Mouse (Mus musculus) central nervous system, embryonic 11.5 days (tissue): ENCODE results near the gene Zfp771. TPM values are rescaled to one million over a fixed set of nuclear protein-coding genes. Genes with fewer than 3 reads are reported as not detected.

Experiments
- polyA plus RNA-seq: library from polyadenylated mRNA; depleted of rRNA; stranded (reverse); fragments of >200 nt; gene quantifications from 2 replicates; pipeline ENCODE4 v1.2.3, GENCODE M21; 2012; rRNA removed

The Zfp771 gene
- 66.0 and 76.1 TPM in 2 replicates for polyA plus RNA-seq

DNA sequence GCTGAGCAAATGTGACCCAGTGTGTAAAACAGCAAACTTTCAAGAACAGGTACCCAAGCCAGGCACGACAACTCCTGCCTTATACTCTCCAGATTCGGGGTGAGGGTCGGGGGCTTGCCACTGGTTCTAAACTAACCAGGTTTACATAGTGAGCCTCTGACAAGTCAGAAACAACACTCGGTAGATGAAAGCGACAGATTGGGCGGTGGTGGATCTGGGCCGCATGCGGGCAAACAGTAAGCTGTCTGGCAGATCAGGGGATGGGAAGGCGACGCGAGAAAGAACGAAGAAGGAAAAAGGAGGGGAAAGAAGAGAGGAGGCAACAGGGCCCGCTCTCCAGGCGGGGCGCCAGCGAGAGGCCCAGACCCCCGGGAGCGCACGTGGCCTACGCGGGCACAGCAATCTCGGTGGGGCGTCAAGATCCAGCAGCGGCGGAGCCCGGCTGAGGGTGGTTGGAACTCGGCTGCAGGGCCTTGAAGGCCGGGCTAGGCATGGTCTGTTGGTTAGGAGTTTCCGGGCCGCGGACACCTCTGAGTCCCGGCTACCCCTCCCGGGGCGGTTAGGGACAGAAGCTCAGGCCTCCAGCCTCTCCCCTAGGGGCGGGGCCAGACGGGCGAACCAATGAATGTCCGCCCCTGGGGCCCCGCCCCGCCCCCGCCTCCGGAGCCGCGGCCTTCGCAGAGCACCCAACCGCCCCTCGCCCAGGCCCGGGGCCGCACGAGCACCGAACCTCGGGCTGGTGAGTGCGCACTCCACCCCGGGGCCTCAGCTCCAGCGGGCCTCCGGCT, at the start of gene Zfp771:
Gene Zfp771, plus strand, starts transcription at position 405 of the 788 bp plus-strand sequence.

DNA sequence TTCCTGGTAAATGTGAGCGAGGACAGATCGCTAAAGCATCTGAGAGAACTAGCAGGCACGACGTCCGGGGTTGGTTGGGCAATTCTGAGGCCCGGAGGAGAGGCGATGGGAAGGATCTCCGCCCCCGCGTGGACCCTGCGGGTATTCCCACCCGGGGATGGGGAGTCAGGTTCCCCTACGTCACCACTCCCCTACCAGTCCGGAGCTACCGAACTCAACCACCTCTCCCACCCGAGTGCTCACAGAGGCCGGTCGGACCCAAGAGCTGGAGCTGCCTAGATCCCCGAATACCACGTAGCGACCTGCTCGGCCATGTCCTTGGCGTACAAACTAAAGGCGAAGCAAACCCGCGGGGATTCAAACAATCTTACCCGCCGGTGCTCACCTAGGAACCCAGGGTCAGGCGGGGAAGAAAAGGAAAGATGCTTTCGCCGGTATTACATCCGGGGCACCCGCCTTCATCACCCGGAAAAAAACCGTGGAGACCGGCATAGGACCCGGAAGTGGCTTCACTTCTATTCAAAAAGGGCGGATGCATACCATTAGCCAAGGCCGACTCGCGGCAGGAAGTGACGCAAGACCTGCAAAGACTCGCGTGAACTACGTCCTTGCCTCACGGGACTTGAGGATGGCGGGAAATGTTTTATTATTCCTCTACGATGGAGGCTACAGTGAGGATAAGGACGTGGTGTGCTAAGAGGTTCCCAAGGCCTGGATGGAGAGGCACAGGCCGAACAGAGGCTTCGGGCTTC, 48.4 kb upstream of the Zfp771 start, which contains the start of gene Cd2bp2:
Gene Cd2bp2, minus strand, starts transcription at position 507 of the 752 bp plus-strand sequence.

DNA sequence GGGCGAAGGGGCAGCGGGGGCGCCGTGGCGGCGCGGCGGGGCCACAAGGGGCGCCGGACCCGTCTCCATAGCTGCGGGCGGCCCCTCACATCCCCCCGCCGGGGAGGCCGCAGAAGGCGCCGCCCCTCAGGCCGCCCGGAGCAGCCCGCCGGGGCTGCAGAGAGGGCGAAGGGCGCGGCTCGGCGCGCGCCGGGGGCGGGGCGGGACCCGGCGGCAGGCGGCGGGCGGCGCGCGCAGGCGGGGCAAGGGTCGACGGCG, 35.9 kb upstream of the Zfp771 start, which contains the start of gene Tbc1d10b:
Gene Tbc1d10b, minus strand, starts transcription at position 174 of the 258 bp plus-strand sequence.

DNA sequence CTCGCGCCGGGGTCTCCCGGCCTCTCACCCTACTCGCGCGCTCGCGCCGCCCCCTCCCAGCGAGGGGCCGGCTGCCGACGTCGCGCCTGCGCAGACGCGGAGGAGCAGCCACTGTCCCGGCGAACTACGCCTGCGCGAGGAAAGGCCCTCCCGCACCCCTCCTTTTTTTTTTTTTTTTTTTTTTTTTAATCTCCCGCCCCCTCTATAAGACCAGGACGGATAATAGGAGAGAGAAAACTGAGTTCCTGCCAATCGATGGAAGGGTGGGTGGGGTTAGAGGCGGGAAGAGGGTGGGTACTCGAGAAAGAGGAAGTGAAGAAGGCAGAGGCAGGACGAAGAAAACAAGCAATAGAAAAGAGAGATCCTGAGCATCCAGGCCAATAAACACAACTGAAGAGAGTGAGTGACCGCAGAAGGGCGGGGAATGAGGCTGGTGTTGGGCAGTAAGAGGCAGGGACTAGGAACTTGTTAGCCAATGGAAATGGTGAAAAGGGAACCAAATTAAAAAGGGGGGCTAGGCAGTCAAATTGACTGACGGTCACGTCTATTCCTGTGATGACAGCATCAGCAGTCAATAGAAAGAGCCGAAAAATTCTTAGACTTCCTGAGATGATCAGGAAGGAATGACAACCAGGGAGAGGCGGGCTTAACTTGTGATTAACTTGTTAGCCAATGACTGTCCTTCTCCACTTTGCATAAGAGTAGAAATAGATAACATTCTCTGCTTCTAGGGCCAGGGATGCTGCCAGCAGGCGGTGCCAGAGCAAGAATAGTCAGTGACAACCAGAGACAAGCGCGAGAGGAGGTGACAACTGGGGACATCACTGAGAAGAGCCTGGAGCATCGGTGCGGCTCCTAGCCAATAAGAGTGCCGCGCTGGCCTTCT, 35.3 kb upstream of the Zfp771 start, which contains the start of gene Mylpf:
Gene Mylpf, plus strand, starts transcription at position 338 of the 886 bp plus-strand sequence.

GRCm38 (mm10) chr7:127232622-127233367, 11.3 kb upstream of the Zfp771 start, which contains the start of the genes Zfp553 and Sept1:
Gene Zfp553 (plus strand): TSS chr7:127233061.
Gene Sept1 (minus strand): TSS chr7:127233130.

GRCm38 (mm10) chr7:127260309-127261111, 16.4 kb downstream of the Zfp771 start, which contains the start of gene Dctpp1:
Gene Dctpp1 (minus strand): TSS chr7:127260709.

GRCm38 (mm10) chr7:127273925-127274789, 30.1 kb downstream of the Zfp771 start, which contains the start of gene Sephs2:
Gene Sephs2 (minus strand): TSS chr7:127274055.

GRCm38 (mm10) chr7:127296098-127296497, 52.0 kb downstream of the Zfp771 start, which contains the start of gene Itgal:
Gene Itgal (plus strand): TSS chr7:127296260.

Other genes starting within 250 kb of the Zfp771 start
- 4.1 and 6.1 TPM in 2 replicates for gene Mvp, start 229.7 kb upstream of the Zfp771 start, polyA plus RNA-seq
- gene Pagr1b, start 227.8 kb upstream of the Zfp771 start, polyA plus RNA-seq, result 0.20 and 0.56 TPM in 2 replicates
- 5.7 and 15.9 TPM in 2 replicates for gene Pagr1a, start 226.9 kb upstream of the Zfp771 start, polyA plus RNA-seq
- 97.7 and 244 TPM in 2 replicates for gene Gm42742, start 223.2 kb upstream of the Zfp771 start, polyA plus RNA-seq
- gene Prrt2, start 223.1 kb upstream of the Zfp771 start, polyA plus RNA-seq, result 4.3 and 19.0 TPM in 2 replicates
- 298 and 328 TPM in 2 replicates for gene Maz, start 217.2 kb upstream of the Zfp771 start, polyA plus RNA-seq
- gene Kif22, start 201.8 kb upstream of the Zfp771 start, polyA plus RNA-seq, result 99.9 and 158 TPM in 2 replicates
- 0.22 TPM in 1 of 2 replicates, not detected in the other for gene Zg16, start 156.9 kb upstream of the Zfp771 start, polyA plus RNA-seq
- gene AI467606, start 152.9 kb upstream of the Zfp771 start, polyA plus RNA-seq, result 1.0 and 1.3 TPM in 2 replicates
- 4.3 and 7.2 TPM in 2 replicates for gene Qprt, start 122.0 kb upstream of the Zfp771 start, polyA plus RNA-seq
- gene Spn, start 106.5 kb upstream of the Zfp771 start, polyA plus RNA-seq, result 0.93 and 1.4 TPM in 2 replicates
- gene Cd2bp2, start 48.2 kb upstream of the Zfp771 start, polyA plus RNA-seq, result 152 and 184 TPM in 2 replicates
- 50.6 and 52.5 TPM in 2 replicates for gene Tbc1d10b, start 35.8 kb upstream of the Zfp771 start, polyA plus RNA-seq
- gene Mylpf, start 35.4 kb upstream of the Zfp771 start, polyA plus RNA-seq, result 12.1 and 97.1 TPM in 2 replicates
- 33.8 and 38.9 TPM in 2 replicates for gene Zfp553, start 11.2 kb upstream of the Zfp771 start, polyA plus RNA-seq
- 35.5 and 61.6 TPM in 2 replicates for gene Sept1, start 11.1 kb upstream of the Zfp771 start, polyA plus RNA-seq
- gene Dctpp1, start 16.4 kb downstream of the Zfp771 start, polyA plus RNA-seq, result 125 and 147 TPM in 2 replicates
- gene Sephs2, start 29.8 kb downstream of the Zfp771 start, polyA plus RNA-seq, result 31.3 and 38.0 TPM in 2 replicates
- gene Itgal, start 52.0 kb downstream of the Zfp771 start, polyA plus RNA-seq, result 1.0 and 1.4 TPM in 2 replicates
- gene Zfp768, start 101.3 kb downstream of the Zfp771 start, polyA plus RNA-seq, result 33.5 and 37.3 TPM in 2 replicates
- gene Zfp747, start 131.8 kb downstream of the Zfp771 start, polyA plus RNA-seq, result 7.2 and 7.9 TPM in 2 replicates
- gene 9130019O22Rik, start 142.9 kb downstream of the Zfp771 start, polyA plus RNA-seq, result 2.7 and 3.5 TPM in 2 replicates
- 5.4 and 7.4 TPM in 2 replicates for gene E430018J23Rik, start 149.4 kb downstream of the Zfp771 start, polyA plus RNA-seq
- gene Zfp764, start 162.5 kb downstream of the Zfp771 start, polyA plus RNA-seq, result 4.3 and 5.6 TPM in 2 replicates
- gene Zfp688, start 177.8 kb downstream of the Zfp771 start, polyA plus RNA-seq, result 18.0 and 18.7 TPM in 2 replicates
- gene Zfp689, start 204.9 kb downstream of the Zfp771 start, polyA plus RNA-seq, result 10.8 and 12.9 TPM in 2 replicates
- 68.6 and 71.9 TPM in 2 replicates for gene Prr14, start 215.3 kb downstream of the Zfp771 start, polyA plus RNA-seq
- 31.3 and 33.7 TPM in 2 replicates for gene Fbrs, start 234.9 kb downstream of the Zfp771 start, polyA plus RNA-seq